Mouse (Mus musculus) CH12.LX (cell line): ENCODE results near the gene Pdxdc1. TPM values are rescaled to one million over a fixed set of nuclear protein-coding genes. Genes with fewer than 3 reads are reported as not detected.

Experiments used
- DNase-seq: peaks from one replicate; pipeline ENCODE4 v3.0.0-alpha.2; 2013; ENCODE audit errors: extremely low read depth
- H3K27ac ChIP-seq: 2 replicates; pipeline ENCODE4 v1.5.1; 2012; ENCODE audit warnings: low read depth, mild to moderate bottlenecking, control low read depth, moderate library complexity; ENCODE audit not compliant: insufficient read depth
- H3K27me3 ChIP-seq: replicated peaks from 2 replicates; pipeline ENCODE3; 2012; ENCODE audit warnings: inconsistent platforms
- H3K36me3 ChIP-seq, 2 experiments: replicated peaks in 1 of 2; 2 replicates each; pipeline versions ENCODE3 to v1.6.1; 2012; ENCODE audit warnings: inconsistent platforms in 1 of 2, low read length in 1 of 2, mild to moderate bottlenecking in 1 of 2, mixed read lengths in 1 of 2, moderate library complexity in 1 of 2; ENCODE audit not compliant: control insufficient read depth in 1 of 2, insufficient read depth in 1 of 2
- H3K4me1 ChIP-seq, 2 experiments: 2 replicates each; pipeline ENCODE4 v1.6.1; 2012; ENCODE audit warnings: inconsistent platforms in 1 of 2, moderate library complexity in 1 of 2; ENCODE audit not compliant: insufficient read depth in 2 of 2, control insufficient read depth in 1 of 2
- H3K4me2 ChIP-seq: 2 replicates; pipeline ENCODE4 v1.6.1; 2012; ENCODE audit warnings: low read depth, mild to moderate bottlenecking, control low read depth; ENCODE audit not compliant: poor library complexity, insufficient read depth, severe bottlenecking
- H3K4me3 ChIP-seq, 3 experiments: fragments of 150-350 bp in 1 of 3; sonication (generic) in 1 of 3; replicated peaks in 1 of 3; 2 replicates each; pipeline versions ENCODE3 to v1.5.1; 2011 to 2012; ENCODE audit warnings: low read depth in 2 of 3, low read length in 2 of 3, mild to moderate bottlenecking in 2 of 3, moderate library complexity in 2 of 3, control low read depth in 1 of 3, improper control_type of control experiment in 1 of 3, inconsistent platforms in 1 of 3, mixed read lengths in 1 of 3; ENCODE audit not compliant: poor library complexity in 1 of 3
- H3K79me2 ChIP-seq: replicated peaks from 2 replicates; pipeline ENCODE4 v1.6.1; 2012; ENCODE audit warnings: mild to moderate bottlenecking, moderate library complexity; ENCODE audit not compliant: control insufficient read depth, poor library complexity, insufficient read depth, severe bottlenecking; ENCODE audit errors: extremely low read depth
- H3K9ac ChIP-seq: 2 replicates; pipeline ENCODE4 v1.6.1; 2012; ENCODE audit warnings: low read depth, mild to moderate bottlenecking, control low read depth, moderate library complexity; ENCODE audit not compliant: insufficient read depth
- H3K9me3 ChIP-seq: replicated peaks from 2 replicates; pipeline ENCODE3; 2012; ENCODE audit warnings: low read length, inconsistent platforms, mixed read lengths
- BHLHE40 ChIP-seq: IDR thresholded peaks from 2 replicates; pipeline ENCODE4 v1.6.1; 2011; ENCODE audit warnings: mild to moderate bottlenecking, low read depth, low read length, improper control_type of control experiment
- CHD1 ChIP-seq: IDR thresholded peaks from 2 replicates; pipeline ENCODE4 v1.6.1; 2012; ENCODE audit warnings: low read depth, low read length, improper control_type of control experiment, inconsistent platforms
- E2F4 ChIP-seq: IDR thresholded peaks from 2 replicates; pipeline ENCODE4 v1.6.1; 2011; ENCODE audit warnings: low read depth, low read length, improper control_type of control experiment; ENCODE audit not compliant: insufficient replicate concordance
- ELF1 ChIP-seq: IDR thresholded peaks from 2 replicates; pipeline ENCODE4 v1.6.1; 2014; ENCODE audit warnings: low read depth, mild to moderate bottlenecking, inconsistent platforms, low read length, improper control_type of control experiment
- ETS1 ChIP-seq: conservative IDR thresholded peaks from 2 replicates; pipeline ENCODE4 v1.6.1; 2012; ENCODE audit warnings: low read depth, mild to moderate bottlenecking, inconsistent platforms, low read length, improper control_type of control experiment, moderate library complexity
- HCFC1 ChIP-seq: IDR thresholded peaks from 2 replicates; pipeline ENCODE4 v1.6.1; 2012; ENCODE audit warnings: low read depth, mild to moderate bottlenecking, inconsistent platforms, low read length, improper control_type of control experiment
- IRF4 ChIP-seq: IDR thresholded peaks from 2 replicates; pipeline ENCODE4 v1.6.1; 2014; ENCODE audit warnings: low read depth, mild to moderate bottlenecking, inconsistent platforms, low read length, improper control_type of control experiment
- JUN ChIP-seq: IDR thresholded peaks from 2 replicates; pipeline ENCODE4 v1.6.1; 2011; ENCODE audit warnings: low read depth, mild to moderate bottlenecking, low read length, improper control_type of control experiment, moderate library complexity; ENCODE audit not compliant: insufficient read depth
- JUND ChIP-seq: conservative IDR thresholded peaks from 2 replicates; pipeline ENCODE4 v1.6.1; 2011; ENCODE audit warnings: low read depth, low read length, improper control_type of control experiment
- KAT2A ChIP-seq: IDR thresholded peaks from 2 replicates; pipeline ENCODE4 v1.6.1; 2012; ENCODE audit warnings: low read length, improper control_type of control experiment, inconsistent platforms; ENCODE audit not compliant: insufficient replicate concordance
- MAFK ChIP-seq: IDR thresholded peaks from 2 replicates; pipeline ENCODE4 v1.6.1; 2011; ENCODE audit warnings: low read length, improper control_type of control experiment; ENCODE audit not compliant: insufficient replicate concordance
- MYC ChIP-seq: IDR thresholded peaks from 2 replicates; pipeline ENCODE4 v1.6.1; 2011; ENCODE audit warnings: low read depth, mild to moderate bottlenecking, improper control_type of control experiment, low read length
- NRF1 ChIP-seq: IDR thresholded peaks from 2 replicates; pipeline ENCODE4 v1.6.1; 2014; ENCODE audit warnings: low read depth, mild to moderate bottlenecking, inconsistent platforms, low read length, improper control_type of control experiment, moderate library complexity
- POLR2AphosphoS2 ChIP-seq: IDR thresholded peaks from 2 replicates; pipeline ENCODE4 v1.6.1; 2011; ENCODE audit warnings: low read depth, low read length, improper control_type of control experiment
- RAD21 ChIP-seq: IDR thresholded peaks from 2 replicates; pipeline ENCODE4 v1.6.1; 2011; ENCODE audit warnings: low read depth, mild to moderate bottlenecking, low read length, improper control_type of control experiment, moderate library complexity
- RCOR1 ChIP-seq: conservative IDR thresholded peaks from 2 replicates; pipeline ENCODE4 v1.6.1; 2012; ENCODE audit warnings: low read depth, mild to moderate bottlenecking, inconsistent platforms, low read length, improper control_type of control experiment
- USF1 ChIP-seq: IDR thresholded peaks from 2 replicates; pipeline ENCODE4 v1.6.1; 2014; ENCODE audit warnings: low read depth, mild to moderate bottlenecking, inconsistent platforms, low read length, improper control_type of control experiment
- USF2 ChIP-seq: conservative IDR thresholded peaks from 2 replicates; pipeline ENCODE4 v1.6.1; 2011; ENCODE audit warnings: low read depth, low read length, improper control_type of control experiment
- ZC3H11A ChIP-seq: IDR thresholded peaks from 2 replicates; pipeline ENCODE4 v1.6.1; 2012; ENCODE audit warnings: low read depth, mild to moderate bottlenecking, inconsistent platforms, low read length, improper control_type of control experiment
- ZKSCAN1 ChIP-seq: IDR thresholded peaks from 2 replicates; pipeline ENCODE4 v1.6.1; 2012; ENCODE audit warnings: low read depth, inconsistent platforms, low read length, improper control_type of control experiment, borderline replicate concordance
- dilution Hi-C: fragments of 300-500 bp; cut with MboI; formaldehyde crosslinking; loops from 2 replicates; pipeline ENCODE4 v1.14.3; 2020; ENCODE audit warnings: low sequenced_read_pairs; ENCODE audit not compliant: extremely low pct_unique_long_range_greater_than_20kb, extremely low pct_ligation_motif_present
- in situ Hi-C: fragments of 300-500 bp; cut with MboI; formaldehyde crosslinking; loops from 3 replicates; pipeline ENCODE4 v1.14.3; 2019; ENCODE audit warnings: low sequenced_read_pairs, low pct_ligation_motif_present, low pct_unique_long_range_greater_than_20kb, mixed read lengths
- polyA plus RNA-seq: library from polyadenylated mRNA; unstranded; fragments of >175 nt; gene quantifications from 2 replicates; pipeline ENCODE4 v1.2.1, GENCODE M21; 2012; ENCODE audit warnings: low read depth; ENCODE audit not compliant: insufficient read length
- total RNA-seq, 2 experiments: library from RNA; depleted of rRNA; stranded (reverse); fragments of 300-350 nt in 1 of 2; fragments of >200 nt in 1 of 2; gene quantifications; 2 replicates each; pipeline ENCODE4 v1.2.3; 2012 to 2014

Pdxdc1 gene
- total and polyA plus RNA-seq, 3 experiments, result 78.5 to 109 (median 80.9) TPM

GRCm38 (mm10) chr16:13951245-13951644 lies 48.3 kb upstream of the Pdxdc1 start:
- TF ChIP-seq ELF1 (no peak), RCOR1 (no peak), E2F4 (no peak), CHD1 (no peak), IRF4 (no peak), USF2 (no peak), JUND (no peak), USF1 (no peak), KAT2A (no peak), MAFK (no peak), MYC (no peak), HCFC1 (no peak), ZC3H11A (no peak)
- no peak overlapping the region for H3K4me2 ChIP-seq
- in situ Hi-C loops, result no loop called here
- H3K36me3 ChIP-seq, result no peaks in the 10 kb centered on the region
- no peak overlapping the region for H3K27ac ChIP-seq
- H3K27me3 ChIP-seq, result no peaks in the 10 kb centered on the region
- peaks cover 5% of the 10 kb centered on the region for H3K9me3 ChIP-seq
- dilution Hi-C loops, result no loop called here
- DNase-seq, result no peak
- H3K4me1 ChIP-seq, result peaks cover 0 to 4% of the 10 kb centered on the region in 2 experiments; a peak in 1 of 4 replicates
- H3K79me2 ChIP-seq, result no peaks in the 10 kb centered on the region
- H3K4me3 ChIP-seq, result no peak overlapping the region
- no peak overlapping the region for H3K9ac ChIP-seq

DNA sequence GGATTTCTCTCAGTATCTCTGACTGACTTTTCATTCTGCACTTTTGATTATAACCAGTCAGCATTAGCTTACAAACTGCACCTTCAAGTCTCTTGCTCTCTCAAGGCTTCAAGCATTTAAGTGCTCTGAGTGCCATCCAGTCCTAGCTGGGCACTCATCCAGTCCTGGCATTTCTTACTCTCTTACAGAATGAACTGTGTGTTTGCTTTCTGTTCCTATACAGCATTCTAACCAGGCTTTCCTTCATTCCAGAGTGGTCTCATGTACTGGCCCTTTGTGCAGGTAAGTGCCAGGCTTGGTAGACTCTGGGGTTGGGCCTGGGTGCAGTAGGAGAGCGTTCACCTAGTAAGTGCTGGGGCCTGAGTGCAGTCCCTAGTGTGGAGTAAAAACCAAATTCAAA lies 43.4 kb upstream of the Pdxdc1 start:
- Histone ChIP-seq H3K4me3 (no peak overlapping the region), H3K36me3 (no peaks in the 10 kb centered on the region), H3K4me2 (no peak overlapping the region), H3K27ac (no peak overlapping the region), H3K9ac (no peak overlapping the region), H3K79me2 (no peaks in the 10 kb centered on the region), H3K4me1 (peaks cover 0 to 17% of the 10 kb centered on the region in 2 experiments; a peak in 3 of 4 replicates), H3K27me3 (no peaks in the 10 kb centered on the region), H3K9me3 (peaks cover 5% of the 10 kb centered on the region)
- no peak for DNase-seq
- dilution Hi-C loops (no loop called here), in situ Hi-C loops (no loop called here)
- TF ChIP-seq USF1 (no peak), JUND (no peak), ZKSCAN1 (no peak), RCOR1 (no peak), ETS1 (no peak), BHLHE40 (no peak), POLR2AphosphoS2 (no peak), MYC (no peak), NRF1 (no peak), RAD21 (no peak), ZC3H11A (no peak), JUN (no peak)
